Mouse (Mus musculus): ENCODE results near the gene Dscam.

DNA sequence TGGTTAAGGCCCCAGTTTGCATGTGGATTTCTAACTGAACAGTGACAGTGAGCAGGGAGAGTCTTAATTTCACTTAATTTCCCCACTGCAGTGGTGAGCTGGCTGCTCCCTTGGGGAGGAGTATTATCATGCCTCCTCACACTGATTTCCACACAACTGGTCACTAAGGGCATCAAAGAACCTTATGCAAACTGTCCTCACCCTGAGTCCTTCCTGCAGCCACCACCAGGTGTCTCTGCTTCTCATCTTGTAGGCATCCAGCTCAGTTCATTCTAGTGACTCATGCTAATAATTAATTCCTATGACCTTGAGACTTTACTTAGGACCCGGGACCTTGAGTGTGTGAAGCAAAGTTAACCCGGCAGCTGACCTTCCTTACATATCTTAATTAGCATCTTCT is 375.1 kb downstream of the Dscam start:
- TF ChIP-seq POLR2A (IDR thresholded peaks at IDR 0.05; ENCODE audit: extremely low read depth, insufficient read depth, low read length) (no peak), CTCF (IDR thresholded peaks at IDR 0.05; ENCODE audit: low read depth, low read length) (peak; percentile 67)
